Mouse (Mus musculus) cerebellum, adult 9-11 months (tissue): ENCODE measurements around the gene Nf1.

Experiments
- DNase-seq: peaks from one replicate; pipeline ENCODE4 v3.0.0; 2022

Gene Nf1

DNA sequence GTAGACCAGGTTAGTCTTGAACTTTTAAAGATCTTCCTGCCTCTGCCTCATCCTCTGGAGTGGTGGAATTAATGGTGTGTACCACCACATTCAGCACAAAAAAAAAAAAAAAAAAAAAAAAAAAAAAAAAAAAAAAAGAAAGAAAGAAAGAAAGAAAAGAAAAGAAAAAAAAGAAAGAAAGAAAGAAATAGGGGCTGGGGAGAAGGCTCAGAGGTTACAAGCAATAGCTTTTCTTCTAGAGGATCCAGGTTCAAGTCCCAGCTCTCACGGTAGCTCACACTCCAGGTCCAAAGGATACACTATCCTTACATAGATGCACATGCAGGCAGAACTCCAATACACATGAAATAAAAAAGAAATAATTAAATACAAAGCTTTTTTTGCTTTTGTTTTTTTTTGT lies 9.9 kb upstream of the Nf1 start:
- no peak for DNase-seq

DNA sequence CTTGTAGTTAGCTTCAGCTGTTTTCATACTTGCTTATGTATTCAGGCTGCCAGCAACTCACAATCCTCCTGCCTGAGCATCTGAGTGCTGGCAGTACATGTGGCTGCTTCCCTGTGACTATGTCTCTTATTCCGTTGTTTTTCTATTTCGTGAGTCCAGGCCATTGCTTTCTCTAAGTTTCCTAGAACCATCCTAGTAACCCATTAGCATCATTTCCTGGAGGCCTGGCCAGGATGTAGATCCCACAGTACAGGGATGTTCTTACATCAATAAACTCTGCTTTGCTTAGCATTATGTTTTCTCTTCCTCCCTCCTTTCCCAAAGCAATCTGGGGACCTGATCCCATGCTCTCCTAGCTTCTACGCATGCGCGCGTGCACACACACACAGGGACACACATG lies 4.4 kb upstream of the Nf1 start:
- no peak for DNase-seq

DNA sequence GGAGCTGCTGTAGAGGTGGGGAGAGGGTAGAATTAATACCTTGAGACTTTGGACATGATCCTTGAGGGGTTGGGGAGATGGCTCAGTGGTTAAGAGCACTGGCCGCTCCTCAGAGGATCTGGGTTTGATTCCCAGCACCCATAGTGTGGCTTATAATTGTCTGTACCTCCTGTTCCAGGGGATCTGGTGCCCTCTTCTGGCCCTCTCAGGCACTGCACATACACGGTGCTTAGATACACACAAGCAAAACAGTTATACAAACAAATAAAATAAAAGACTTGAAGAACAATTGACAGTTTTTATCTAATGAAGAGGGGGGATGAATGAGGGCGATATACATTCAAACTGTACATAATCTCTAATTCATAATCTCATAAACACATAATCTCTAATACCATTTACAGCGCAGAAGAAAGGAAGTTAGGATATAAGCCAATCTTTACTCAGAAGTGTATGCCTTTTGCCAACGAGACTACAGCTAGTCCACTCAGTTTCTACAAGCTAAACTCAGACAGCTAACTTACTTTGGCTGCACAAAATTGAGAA lies 2.7 kb upstream of the Nf1 start:
- DNase-seq: no peak

DNA sequence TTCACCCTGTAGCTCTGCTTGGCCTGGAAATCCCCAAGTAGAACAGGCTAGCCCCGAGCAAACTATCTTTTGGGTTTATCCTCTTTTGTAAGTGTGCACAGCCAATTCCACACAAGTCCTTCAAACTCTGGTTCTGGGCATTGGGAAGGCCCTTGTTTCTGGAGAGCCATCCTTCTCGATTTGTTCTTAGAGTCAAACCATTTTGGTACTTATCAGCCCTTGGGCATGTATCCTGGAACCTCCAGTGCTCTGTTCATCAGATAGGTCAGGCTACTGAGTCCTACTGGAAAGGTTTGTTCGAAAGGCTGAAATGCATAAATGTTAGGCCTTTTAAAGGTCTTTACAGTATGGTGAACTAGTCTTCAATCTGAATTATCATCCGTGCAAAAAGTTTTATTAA lies 872 bp upstream of the Nf1 start:
- DNase-seq: no peak

DNA sequence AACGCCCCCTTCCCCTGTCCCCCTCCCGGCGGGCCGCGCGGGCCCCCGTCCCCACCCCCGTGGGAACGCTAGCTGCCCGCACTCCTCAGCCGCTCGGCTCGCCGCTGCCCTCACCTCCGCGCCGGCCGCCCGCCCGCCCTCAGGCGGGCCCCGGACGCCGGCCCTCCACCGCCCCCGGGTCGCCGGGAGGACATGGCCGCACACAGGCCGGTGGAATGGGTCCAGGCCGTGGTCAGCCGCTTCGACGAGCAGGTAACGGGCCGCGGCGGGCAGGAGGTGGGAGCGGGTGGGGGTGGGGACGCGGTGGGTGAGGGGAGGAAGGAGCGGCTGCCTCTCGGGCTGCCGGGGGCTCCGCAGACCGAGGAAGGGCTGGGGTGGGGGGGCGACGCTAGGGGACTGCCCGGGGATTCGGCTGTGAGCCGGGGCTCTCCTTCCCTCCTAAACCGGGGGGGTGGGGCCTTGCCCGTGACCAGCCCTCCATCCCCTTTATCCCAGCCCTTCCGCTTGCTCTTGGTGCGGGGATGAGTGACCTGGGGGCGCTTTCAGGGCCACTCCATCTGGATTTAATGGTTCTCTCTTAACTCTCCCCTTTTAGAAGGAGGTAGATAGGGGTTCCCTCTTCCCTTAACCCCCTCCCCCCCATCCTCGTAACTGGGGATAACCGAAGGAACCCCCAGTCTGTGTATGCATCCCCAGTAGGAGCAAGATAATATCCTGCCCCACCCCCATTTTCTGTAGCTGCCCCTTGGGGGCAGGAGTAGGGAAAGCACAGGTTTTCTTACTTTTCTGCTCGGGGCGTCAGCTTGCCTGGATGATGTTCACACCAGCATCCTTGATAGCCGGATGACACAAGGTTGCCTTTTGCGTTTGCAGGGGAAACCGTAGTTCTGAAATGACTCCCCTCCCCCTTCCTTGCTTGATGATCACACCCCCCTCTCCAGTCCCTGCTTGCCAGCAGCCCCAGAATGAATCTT lies 602 bp downstream of the Nf1 start:
- DNase-seq: peak; percentile 55

DNA sequence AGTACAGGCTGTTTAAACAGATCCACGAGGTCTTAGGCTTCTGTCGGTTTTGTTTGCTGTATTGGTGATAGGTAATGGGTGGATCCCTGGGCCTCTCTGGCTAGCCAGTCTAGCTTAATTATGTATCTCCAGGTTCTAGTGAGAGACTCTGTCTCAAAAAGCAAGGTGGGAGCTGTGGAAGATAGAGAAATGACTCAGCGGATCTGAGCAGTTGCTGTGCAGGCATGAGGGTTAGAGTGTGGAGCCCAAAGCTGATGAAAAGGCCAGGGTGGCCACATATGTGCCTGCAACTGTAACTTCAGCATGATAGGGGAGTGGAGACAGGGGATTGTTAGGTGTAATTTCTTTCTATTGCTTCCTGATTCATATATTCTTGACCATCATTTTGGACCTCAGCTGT lies 17.5 kb downstream of the Nf1 start:
- no peak for DNase-seq

DNA sequence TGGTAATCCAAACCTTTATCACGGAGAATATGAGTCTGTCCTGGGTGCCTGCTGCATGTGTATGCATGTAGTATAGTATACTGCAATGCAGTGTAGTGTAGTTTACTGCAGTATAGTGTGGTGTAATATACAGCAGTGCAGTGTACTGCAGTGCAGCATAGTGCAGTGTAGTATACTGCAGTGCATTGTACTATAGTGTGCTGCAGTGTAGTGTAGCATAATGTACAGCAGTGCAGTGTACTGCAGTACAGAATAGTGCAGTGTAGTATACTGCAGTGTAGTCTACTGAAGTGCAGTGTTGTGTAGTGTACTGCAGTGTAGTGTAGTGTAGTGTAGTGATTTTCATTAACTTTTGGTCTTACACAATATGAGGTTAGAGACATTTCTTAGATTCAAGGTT lies 17.9 kb downstream of the Nf1 start:
- DNase-seq: no peak

DNA sequence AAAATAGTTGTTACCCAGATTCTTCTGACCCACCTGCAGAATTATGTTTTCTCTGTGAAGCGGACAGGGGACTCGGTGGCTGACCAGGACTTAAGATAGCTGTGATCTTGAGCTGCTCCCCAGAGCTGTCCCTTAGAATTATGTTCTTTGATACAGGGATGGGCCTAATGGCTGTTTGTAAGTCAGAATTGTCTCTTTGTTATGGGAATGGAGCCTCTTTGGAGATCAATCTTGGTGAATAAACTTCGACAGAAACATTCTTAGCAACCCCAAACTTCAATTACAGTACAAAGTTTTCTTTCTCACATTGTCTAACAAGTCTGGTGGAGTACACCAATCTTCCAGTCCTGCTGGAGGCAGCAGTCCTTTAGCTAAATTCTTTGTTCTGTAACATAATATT lies 25.5 kb downstream of the Nf1 start:
- no peak for DNase-seq

DNA sequence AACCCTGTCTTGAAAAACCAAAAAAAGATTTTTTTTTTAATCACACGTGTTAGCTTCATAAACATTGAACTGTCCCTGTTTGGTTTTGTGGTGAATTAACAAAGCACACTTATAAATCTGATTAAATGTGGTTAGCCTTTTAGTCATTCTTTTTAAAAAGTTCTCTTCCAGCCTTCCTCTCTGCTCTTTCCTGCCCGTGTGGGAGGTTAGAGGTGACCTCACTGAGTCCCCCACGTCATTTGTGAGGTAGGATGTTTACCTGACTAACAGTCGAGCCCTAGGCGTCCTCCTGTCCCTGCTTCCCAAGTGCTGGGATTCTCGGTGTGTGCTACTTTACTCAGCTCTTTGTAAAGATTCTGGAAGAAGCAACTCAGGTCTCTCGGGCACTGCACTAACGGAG lies 26.8 kb downstream of the Nf1 start:
- DNase-seq: no peak

DNA sequence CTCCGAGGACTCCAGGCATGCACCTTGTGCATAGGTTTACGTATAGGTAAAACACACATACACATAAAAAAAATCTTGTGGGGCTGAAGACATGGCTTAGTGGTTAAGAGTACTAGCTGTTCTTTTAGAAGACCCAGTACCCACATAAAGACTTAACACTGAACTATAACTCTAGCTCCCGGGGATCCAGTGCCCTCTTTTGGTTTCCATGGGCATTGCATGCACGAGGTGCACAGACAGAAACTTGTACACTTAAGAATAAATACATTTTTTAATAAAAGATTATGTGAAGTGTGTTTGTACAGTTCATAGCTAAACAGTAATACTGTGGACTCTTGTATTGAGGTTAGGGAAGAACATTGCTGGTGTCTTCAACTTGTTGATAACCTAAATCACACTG lies 33.5 kb downstream of the Nf1 start:
- DNase-seq: no peak

DNA sequence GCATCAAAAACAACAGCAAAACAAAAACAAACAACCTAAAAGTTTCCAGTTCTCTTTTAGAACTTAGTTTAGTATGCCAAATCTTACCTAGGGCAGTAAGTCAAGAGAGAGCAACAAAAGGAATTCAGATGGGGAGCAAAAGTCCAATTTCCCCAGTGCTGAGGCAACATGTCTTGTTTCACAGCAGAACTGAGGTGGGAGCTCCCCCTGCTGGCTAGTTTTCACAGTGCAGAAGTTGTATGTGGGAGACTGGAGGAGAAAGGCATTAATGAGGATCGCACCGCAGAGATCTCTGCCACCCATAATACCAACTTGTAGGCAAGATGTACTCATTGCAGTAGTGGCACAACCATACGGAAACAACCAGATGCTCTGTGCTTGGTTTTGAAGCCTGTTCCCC lies 58.8 kb downstream of the Nf1 start:
- DNase-seq: peak; percentile 72

DNA sequence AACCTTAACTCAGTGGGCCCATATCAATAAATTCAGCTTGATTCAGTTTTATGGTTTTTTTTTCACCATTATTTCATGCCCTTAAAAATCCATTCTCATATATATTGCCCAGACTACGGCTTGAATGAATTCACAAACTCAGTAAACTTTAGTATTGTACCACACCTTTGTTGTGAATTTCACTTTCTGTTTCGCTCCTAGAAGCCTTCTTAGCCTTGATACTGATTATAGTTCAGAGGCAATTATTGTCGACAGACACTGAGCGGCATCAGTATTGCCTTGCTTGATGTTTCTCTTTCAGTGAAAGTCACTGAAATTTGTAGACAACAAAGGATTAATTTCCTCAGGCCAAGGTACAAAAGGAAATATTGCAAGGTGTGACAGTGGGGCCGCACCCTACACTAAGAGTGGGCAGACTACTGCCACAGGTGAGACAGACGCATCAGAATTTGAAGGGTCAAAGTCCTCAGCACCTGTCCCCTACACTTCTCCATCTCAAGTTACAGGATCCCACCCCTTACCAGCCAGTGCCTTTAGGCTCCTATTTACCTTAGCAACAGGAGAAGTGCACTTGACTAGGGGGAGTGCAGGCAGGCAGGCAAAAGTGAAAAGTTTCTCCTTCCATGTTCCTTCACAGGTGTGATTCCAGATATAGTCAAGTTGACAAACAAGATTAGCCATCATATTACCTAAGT lies 64.3 kb downstream of the Nf1 start:
- no peak for DNase-seq

DNA sequence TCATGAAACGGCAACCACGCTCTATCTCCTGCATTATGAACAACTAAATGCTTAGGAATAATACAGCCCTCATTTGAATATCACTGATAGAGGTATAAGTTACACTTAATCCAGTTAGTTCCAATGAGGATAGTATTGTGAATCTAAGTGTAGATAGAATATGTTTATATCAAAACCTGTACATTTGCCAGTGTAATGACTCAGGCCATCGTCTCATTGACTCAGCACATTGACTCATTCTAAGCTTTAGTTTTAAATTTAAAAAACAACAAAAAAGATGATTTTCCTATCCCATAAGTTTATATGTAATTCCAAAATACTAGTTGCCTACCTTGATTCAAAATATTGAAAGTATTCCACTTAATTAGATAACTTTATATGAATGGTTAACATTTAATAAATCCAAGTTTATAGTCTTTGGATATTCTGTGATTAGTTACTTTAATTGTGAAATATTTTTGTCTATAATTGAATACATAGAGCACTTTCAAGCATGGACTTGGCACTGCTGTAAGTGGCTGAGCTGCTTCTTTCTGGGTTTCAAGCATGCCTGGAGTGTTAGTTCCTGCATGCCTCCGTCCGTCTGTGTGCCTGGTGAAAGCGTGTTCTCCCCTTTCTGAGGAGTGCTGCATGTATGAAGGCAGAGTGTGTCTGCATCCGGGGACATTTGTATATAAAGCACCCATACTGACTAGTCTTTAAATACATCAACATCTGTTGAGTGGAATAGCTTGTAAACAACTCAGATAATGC lies 74.4 kb downstream of the Nf1 start:
- no peak for DNase-seq

DNA sequence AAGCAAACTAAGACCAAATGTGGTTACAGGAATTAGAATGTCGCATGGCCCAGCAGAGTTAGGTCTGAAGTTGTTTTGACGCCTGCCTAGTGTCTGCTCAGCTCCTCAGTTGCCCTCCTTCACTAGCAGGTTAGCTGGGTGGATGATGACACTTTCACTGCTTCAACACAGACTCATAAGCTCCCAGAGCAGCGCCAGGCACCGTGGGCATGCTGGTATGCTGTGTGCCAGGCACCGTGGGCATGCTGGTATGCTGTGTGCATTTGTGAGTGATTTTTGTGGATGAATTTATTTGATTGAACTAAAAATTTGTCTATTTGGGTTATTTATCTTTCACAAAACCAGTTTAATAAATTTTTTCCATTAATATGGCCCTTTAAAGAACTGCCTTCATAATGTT lies 83.0 kb downstream of the Nf1 start:
- no peak for DNase-seq

DNA sequence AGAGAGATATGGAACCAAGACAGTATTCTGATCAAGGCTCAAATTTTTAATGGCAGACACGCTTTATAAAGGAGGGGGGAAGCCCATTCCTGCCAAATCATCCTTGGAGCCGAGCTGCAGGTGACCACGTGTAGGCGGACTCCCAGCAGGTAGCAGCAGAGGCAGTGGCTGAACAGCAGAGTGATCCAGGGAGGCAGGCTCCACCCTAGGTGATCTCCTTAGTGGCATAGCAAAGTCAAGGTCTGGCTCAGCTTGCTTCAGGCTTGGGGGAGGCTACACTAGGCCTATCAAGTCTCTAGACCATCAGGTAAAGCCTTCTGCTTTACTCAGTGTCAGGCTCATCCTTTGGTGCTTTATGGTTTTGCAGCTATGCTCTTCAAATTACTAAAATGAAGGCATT lies 87.1 kb downstream of the Nf1 start:
- no peak for DNase-seq

DNA sequence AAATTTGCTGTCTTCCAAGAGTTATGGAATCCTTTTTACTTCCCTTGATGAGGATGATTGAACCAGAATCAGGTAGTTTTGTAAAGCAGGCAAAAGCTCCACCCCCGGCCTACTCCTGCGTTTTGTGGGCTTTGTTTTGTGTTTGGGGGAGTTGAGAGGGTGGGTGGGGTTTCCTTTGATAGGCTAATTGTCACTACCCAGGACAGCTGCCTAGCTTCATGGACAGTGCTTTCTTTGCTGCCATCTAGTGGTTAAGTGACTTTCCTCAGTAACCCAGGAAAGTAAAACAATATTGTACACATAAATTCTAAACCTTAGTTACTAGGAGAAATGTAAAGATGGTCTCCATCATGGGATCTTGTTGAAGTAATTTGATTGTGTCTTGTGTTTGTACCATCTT lies 88.1 kb downstream of the Nf1 start:
- DNase-seq: peak; percentile 8

DNA sequence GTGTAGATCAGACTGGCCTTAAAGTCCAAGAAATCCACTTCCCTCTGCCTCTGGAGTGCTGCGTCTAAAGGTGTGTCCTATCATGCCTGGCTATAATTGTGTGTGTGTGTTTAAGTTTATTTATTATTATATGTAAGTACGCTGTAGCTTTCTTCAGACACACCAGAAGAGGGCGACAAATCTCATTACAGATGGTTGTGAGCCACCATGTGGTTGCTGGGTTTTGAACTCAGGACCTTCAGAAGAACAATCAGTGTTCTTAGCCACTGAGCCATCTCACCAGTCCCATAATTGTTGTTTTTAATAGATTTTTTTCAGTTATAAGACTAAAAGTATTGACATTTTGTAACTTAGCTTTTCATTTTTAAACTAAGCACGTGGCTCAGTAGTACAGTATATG lies 95.8 kb downstream of the Nf1 start:
- no peak for DNase-seq

DNA sequence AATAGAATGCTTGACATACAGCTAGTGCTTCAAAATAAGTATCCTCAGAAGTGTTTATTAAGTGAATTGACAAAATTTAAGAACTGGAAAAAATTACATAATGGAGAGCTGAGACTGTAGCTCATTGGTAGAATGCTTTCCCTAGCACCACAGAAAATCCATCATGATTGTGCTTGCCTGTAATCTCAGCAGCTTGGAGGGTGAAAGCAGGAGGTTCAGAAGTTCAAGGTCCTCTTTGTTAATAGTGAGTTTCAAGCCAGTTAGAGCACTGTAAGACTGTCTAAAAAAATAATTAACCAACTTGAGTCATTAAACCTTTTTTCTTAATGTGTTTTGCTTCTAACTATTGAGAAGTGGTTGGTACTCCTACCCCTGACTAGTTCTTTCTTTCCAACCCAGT lies 108.9 kb downstream of the Nf1 start:
- DNase-seq: no peak

DNA sequence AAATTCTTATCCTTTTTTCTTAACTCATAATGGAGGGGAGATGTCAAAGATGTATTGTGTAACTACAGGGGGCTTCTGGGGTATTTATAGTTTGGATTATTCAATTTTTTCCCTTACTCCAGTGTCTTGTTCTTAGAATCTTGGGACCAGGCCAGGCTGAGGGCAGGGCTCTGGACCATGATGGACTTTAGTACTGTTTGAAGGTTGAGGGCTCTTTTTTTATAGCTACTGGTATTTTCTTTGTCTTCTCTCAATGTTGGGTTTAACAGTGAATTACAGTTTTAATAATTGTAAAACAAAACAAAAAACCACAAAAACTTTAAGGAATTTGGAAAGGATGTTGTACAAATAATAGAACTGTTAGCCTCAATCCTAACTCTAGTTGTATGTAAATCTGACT lies 113.5 kb downstream of the Nf1 start:
- no peak for DNase-seq

DNA sequence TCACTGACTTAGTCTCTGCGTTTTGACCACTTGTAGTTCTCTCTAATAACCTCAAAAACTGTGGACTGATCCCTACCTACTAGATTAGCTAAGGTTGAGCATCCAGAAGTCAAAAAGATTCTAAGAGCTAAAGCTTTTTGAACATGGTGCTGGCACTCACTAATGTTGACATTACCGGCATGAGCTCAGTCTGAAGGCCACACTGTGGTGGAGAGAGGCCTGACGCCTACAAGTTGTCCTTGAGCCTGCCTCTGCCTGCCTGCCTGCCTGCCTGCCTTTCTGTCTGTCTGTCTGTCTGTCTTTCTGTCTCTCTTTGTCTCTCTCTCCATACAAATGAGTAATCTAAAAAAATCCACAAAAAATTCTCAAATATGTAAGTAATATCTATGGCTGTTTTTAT lies 118.4 kb downstream of the Nf1 start:
- DNase-seq: no peak

DNA sequence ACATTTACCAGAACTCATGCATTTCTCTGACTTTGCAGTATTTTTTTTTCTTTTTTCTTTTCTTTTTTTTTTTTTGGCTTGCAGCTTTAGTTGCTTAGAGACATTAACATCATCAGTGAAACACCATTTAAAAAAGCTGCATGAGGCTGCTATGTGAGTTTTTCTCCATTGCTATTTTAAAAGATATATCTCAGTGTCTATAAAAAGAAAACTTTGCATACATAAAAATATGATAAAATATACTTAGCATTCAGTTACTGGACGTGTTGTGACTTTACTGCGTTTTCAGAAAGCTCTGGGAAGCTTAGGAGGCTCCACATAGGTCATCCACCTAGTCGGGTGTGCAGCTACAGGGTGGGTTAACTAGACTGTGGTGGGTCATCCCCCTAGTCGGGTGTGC lies 120.4 kb downstream of the Nf1 start:
- no peak for DNase-seq

DNA sequence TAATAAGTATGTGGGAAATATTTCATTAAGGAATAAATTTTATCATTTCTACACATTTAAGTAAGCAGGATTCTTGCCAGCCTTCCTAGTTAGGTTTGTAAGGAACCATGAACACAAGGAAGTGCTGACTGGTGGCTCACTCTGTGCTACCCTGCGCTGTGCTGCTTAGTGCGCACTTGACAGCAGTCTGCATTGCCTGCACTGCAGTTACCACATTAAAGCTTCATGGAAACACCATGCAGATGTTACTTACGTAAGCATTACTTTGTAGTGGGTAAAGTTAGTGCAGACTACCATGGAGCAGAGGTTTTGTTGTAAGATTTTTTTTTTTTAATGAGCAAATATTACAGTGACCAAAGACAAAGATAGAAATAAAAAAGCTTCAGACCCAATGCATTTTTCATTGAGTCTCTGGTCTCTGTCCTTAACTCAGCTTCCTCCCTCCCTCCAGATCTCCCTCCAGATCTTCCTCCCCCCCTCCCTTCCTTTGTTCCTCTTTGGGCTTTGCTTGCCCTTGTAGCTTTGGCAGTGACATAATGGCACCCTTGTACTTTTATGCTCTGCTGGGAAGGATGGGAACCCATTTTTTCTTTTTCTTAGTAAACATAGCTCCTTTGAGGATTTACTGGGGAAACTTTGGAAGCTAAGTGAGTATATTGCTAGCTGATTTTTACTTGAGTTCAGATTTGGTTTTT lies 121.4 kb downstream of the Nf1 start:
- DNase-seq: no peak

DNA sequence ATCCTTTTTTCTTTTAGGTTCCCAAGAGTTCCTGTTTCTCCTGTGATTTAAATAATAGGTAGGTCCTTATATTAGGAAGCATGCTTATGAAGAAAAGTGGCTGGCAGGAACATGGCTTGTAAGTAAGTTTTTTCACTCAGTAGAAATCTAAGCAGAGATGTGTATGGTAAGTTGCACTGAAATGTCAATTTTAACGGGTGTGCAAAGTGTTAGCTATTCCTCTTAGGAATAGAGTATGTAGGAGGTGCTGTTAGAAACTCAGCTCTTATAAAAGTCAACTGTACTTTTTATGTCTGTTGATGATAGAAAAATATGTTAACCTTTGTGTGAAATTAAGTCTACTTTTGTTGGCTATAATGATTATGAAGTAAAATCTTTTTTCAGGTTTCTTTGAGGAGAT lies 128.6 kb downstream of the Nf1 start:
- DNase-seq: no peak
